In the genomic region with DNA sequence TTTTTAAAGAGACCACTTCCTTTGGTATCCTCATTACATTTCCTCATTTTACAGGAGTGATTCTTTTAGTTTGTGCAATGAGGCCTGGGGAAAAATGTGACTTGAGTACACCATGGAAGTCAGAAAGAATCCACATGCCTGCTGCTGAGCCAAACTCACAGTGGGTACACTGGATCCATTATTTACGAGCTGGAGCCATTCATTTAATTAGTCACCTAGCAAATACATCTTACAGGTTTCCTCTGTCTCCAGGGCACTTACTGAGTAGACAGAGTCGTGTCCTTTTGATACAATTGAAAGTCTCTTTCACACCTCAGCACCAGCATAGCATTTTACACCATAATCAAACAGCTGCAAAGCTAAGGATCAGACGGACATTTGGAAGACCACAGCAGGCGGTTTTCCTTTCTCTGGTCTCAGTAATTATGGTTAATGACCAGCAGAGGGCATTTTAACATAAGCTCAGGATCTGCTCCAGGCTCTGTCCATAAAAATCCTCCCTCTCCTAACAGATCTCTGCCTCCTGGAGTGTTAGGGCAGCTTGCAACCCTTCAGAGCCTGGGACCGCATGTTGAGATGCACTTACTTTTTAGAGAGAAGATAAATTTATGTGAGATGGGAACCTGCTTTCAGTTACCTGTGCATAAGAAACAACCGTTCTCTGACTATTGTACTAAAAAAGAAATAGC, we compare ENCODE assay signal across 8 mouse cellular contexts.
DNase-seq lines count a peak whose midpoint lies in the region; ATAC-seq and TF ChIP-seq lines count a peak whose summit lies in the region.
"Not testable (repeated sequence)": the region's sequence is repeated elsewhere in the genome, so short reads cannot be mapped to it uniquely, and the experiment has no call there.

No protein-coding gene starts in this region.

- peak; percentile 10; the same call in 1 of the 2 replicates for TF ChIP-seq CTCF in E14TG2a.4 (conservative IDR thresholded peaks at IDR 0.05; ENCODE audit: low read length)
- peak; percentile 12; the same call in 1 of the 2 replicates for TF ChIP-seq CTCF in brain, embryonic 14.5 days (IDR thresholded peaks at IDR 0.05; ENCODE audit: borderline replicate concordance, extremely low read depth, insufficient read depth, insufficient read length)
- TF ChIP-seq CTCF in gastrocnemius, adult 2 months (IDR thresholded peaks at IDR 0.05): peak; percentile 50
- not testable (repeated sequence) for TF ChIP-seq CTCF in liver, adult 2 months (IDR thresholded peaks at IDR 0.05; ENCODE audit: low read depth, low read length)

- ATAC-seq in intestine, embryonic 14.5 days (replicated peaks; ENCODE audit: low FRiP score, low TSS enrichment, low read depth): not testable (repeated sequence)
- ATAC-seq in midbrain, embryonic 13.5 days: peak; percentile 58; the same call in 1 of the 2 replicates
- peak; percentile 23; the same call in 1 of the 2 replicates for ATAC-seq in stomach, embryonic 14.5 days (ENCODE audit: insufficient number of reproducible peaks, insufficient read depth, low FRiP score, low read depth)

- not testable (repeated sequence) for H3K4me2 ChIP-seq in intestine, embryonic 14.5 days (ENCODE audit: low read length); midbrain, embryonic 13.5 days (replicated peaks); stomach, embryonic 14.5 days (replicated peaks; ENCODE audit: low read depth, low read length)

- not testable (repeated sequence) for H3K4me3 ChIP-seq in E14TG2a.4 (replicated peaks; ENCODE audit: low read length); gastrocnemius, adult 2 months; intestine, embryonic 14.5 days (ENCODE audit: low read depth, low read length); liver, adult 2 months (ENCODE audit: insufficient read depth, low read depth, low read length); midbrain, embryonic 13.5 days (replicated peaks); stomach, embryonic 14.5 days (ENCODE audit: low read depth, low read length)

- H3K27me3 ChIP-seq in E14TG2a.4 (ENCODE audit: insufficient read depth, low read length); intestine, embryonic 14.5 days (replicated peaks; ENCODE audit: control insufficient read depth, insufficient read depth, low read length); liver, adult 2 months (ENCODE audit: control insufficient read depth, insufficient read depth, low read length); midbrain, embryonic 13.5 days; stomach, embryonic 14.5 days (ENCODE audit: control insufficient read depth, insufficient read depth, low read length): not testable (repeated sequence)

- not testable (repeated sequence) for H3K36me3 ChIP-seq in E14TG2a.4 (ENCODE audit: insufficient read depth, low read length); intestine, embryonic 14.5 days (ENCODE audit: control insufficient read depth, insufficient read depth, low read length); liver, adult 2 months (ENCODE audit: control insufficient read depth, insufficient read depth, low read length); midbrain, embryonic 13.5 days; stomach, embryonic 14.5 days (ENCODE audit: control insufficient read depth, insufficient read depth, low read length)

- not testable (repeated sequence) for H3K9ac ChIP-seq in intestine, embryonic 14.5 days (ENCODE audit: low read length); liver, adult 2 months (ENCODE audit: low read depth, low read length); midbrain, embryonic 13.5 days (replicated peaks); stomach, embryonic 14.5 days (replicated peaks; ENCODE audit: low read depth, low read length)

- not testable (repeated sequence) for H3K4me1 ChIP-seq in E14TG2a.4 (replicated peaks; ENCODE audit: low read depth, low read length); intestine, embryonic 14.5 days (replicated peaks; ENCODE audit: control insufficient read depth, insufficient read depth, low read length); liver, adult 2 months (ENCODE audit: control insufficient read depth, insufficient read depth, low read length); midbrain, embryonic 13.5 days (replicated peaks); stomach, embryonic 14.5 days (ENCODE audit: control insufficient read depth, insufficient read depth, low read length)

- H3K9me3 ChIP-seq in E14TG2a.4 (ENCODE audit: low read length); intestine, embryonic 14.5 days (ENCODE audit: control insufficient read depth, low read length); midbrain, embryonic 13.5 days; stomach, embryonic 14.5 days (ENCODE audit: control insufficient read depth, low read depth, low read length): not testable (repeated sequence)

- not testable (repeated sequence) for H3K79me2 ChIP-seq in liver, adult 2 months (ENCODE audit: control insufficient read depth, insufficient read depth, low read length)

- WGBS in intestine, embryonic 14.5 days: 28% methylated on average over 4 of the region's 6 CpGs
- 35% methylated on average over 5 of the region's 6 CpGs for WGBS in liver, adult 2 months
- WGBS in midbrain, embryonic 13.5 days: 23% methylated on average over 5 of the region's 6 CpGs
- 35% methylated on average over 4 of the region's 6 CpGs for WGBS in stomach, embryonic 14.5 days

- intact Hi-C loops in gastrocnemius, adult 2 months (cut with DNase I): not testable (repeated sequence)

- not testable (repeated sequence) for H3K27ac ChIP-seq in gastrocnemius, adult 2 months; intestine, embryonic 14.5 days (ENCODE audit: low read depth); liver, adult 2 months (replicated peaks; ENCODE audit: insufficient read depth, low read depth, low read length); midbrain, embryonic 13.5 days; stomach, embryonic 14.5 days (ENCODE audit: low read length)

- TF ChIP-seq POLR2A in brain, embryonic 14.5 days (IDR thresholded peaks at IDR 0.05; ENCODE audit: borderline replicate concordance, extremely low read depth, insufficient read depth, insufficient read length, poor library complexity, severe bottlenecking); liver, adult 2 months (IDR thresholded peaks at IDR 0.05; ENCODE audit: extremely low read depth, insufficient read depth, low read length): not testable (repeated sequence)

- peak; percentile 29 for DNase-seq in brain, embryonic 14.5 days (ENCODE audit: low read depth)
- DNase-seq in embryo, embryonic 10.5 days (ENCODE audit: low spot score): peak; percentile 23
- not testable (repeated sequence) for DNase-seq in gastrocnemius, adult 2 months
- peak; percentile 51 for DNase-seq in intestine, embryonic 14.5 days (ENCODE audit: low spot score)
- peak; percentile 6 for DNase-seq in liver, adult 2 months (ENCODE audit: extremely low read depth, low read depth, low spot score)
